Mouse (Mus musculus) liver, adult 2 months (tissue): ENCODE data around the gene Sla2. TPM values are rescaled to one million over a fixed set of nuclear protein-coding genes. Genes with fewer than 3 reads are reported as not detected.

Source experiments
- DNase-seq: peaks from one replicate; pipeline ENCODE4 v3.0.0-alpha.2; 2011; ENCODE audit warnings: low read depth, low spot score; ENCODE audit errors: extremely low read depth
- H3K27ac ChIP-seq: fragments of 200-500 bp; replicated peaks from 2 replicates; pipeline ENCODE4 v1.5.1; 2012; ENCODE audit warnings: low read depth, mild to moderate bottlenecking, control low read depth, inconsistent platforms, low read length; ENCODE audit not compliant: insufficient read depth
- H3K27me3 ChIP-seq: fragments of 200-500 bp; 2 replicates; pipeline ENCODE4 v1.6.1; 2012; ENCODE audit warnings: mild to moderate bottlenecking, moderate library complexity, low read length, inconsistent platforms; ENCODE audit not compliant: control insufficient read depth, insufficient read depth
- H3K36me3 ChIP-seq: fragments of 200-500 bp; 2 replicates; pipeline ENCODE4 v1.6.1; 2012; ENCODE audit warnings: low read length, inconsistent platforms; ENCODE audit not compliant: control insufficient read depth, insufficient read depth
- H3K4me1 ChIP-seq: fragments of 200-500 bp; 2 replicates; pipeline ENCODE4 v1.6.1; 2011; ENCODE audit warnings: low read length; ENCODE audit not compliant: control insufficient read depth, insufficient read depth
- H3K4me3 ChIP-seq: fragments of 200-500 bp; 2 replicates; pipeline ENCODE4 v1.5.1; 2011; ENCODE audit warnings: low read depth, mild to moderate bottlenecking, control low read depth, low read length, moderate library complexity; ENCODE audit not compliant: insufficient read depth
- H3K79me2 ChIP-seq: fragments of 200-500 bp; 2 replicates; pipeline ENCODE4 v1.6.1; 2012; ENCODE audit warnings: inconsistent platforms, mild to moderate bottlenecking, low read length, moderate library complexity; ENCODE audit not compliant: control insufficient read depth, insufficient read depth
- H3K9ac ChIP-seq: fragments of 200-500 bp; 2 replicates; pipeline ENCODE4 v1.6.1; 2012; ENCODE audit warnings: low read depth, mild to moderate bottlenecking, control low read depth, inconsistent platforms, low read length
- CTCF ChIP-seq: fragments of 200-500 bp; IDR thresholded peaks from 2 replicates; pipeline ENCODE4 v1.5.1; 2011; ENCODE audit warnings: low read depth, low read length, control low read depth
- POLR2A ChIP-seq: fragments of 200-500 bp; IDR thresholded peaks from 2 replicates; pipeline ENCODE4 v1.6.1; 2011; ENCODE audit warnings: low read length, control low read depth; ENCODE audit not compliant: insufficient read depth; ENCODE audit errors: extremely low read depth
- WGBS: fragments of 180-500 bp; shearing (Covaris S2); methylation state at CpG from one replicate; pipeline ENCODE4 v1.1.7; 2018; 5-methylcytosine and 5-hydroxymethylcytosine counted together
- polyA plus RNA-seq: library from polyadenylated mRNA; depleted of rRNA; stranded (reverse); fragments of >200 nt; gene quantifications from 2 replicates; pipeline ENCODE4 v1.2.3, GENCODE M21; 2012
- total RNA-seq: library from RNA; depleted of rRNA; stranded (reverse); fragments of >200 nt; gene quantifications from 2 replicates; pipeline ENCODE4 v1.2.3, GENCODE M21; 2014

Gene Sla2
- total and polyA plus RNA-seq, 2 experiments: 0.09 to 0.20 TPM

DNA sequence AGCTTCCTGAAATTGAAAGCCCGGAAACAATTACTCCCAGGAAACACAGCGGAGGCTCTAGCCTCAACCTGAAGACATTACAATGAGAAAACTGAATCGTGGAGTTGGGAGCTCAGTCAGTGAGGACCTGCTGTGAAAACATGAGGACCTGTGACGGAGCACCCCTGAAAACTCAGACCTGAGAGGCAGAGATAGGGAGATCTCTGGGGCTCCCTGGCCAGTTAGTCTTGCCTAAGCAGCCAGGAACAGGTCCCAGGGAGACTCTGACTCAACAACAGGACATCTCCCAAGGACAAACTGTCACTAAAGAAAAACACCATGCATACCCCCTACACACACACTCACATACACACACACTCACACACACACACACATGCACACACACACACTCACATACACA is 11.4 kb upstream of the Sla2 start:
- Histone ChIP-seq H3K27me3 (no peaks in the 10 kb centered on the region), H3K27ac (no peak overlapping the region), H3K4me3 (no peak overlapping the region), H3K36me3 (no peaks in the 10 kb centered on the region), H3K79me2 (no peaks in the 10 kb centered on the region), H3K9ac (no peak overlapping the region), H3K4me1 (no peaks in the 10 kb centered on the region; the same call in 1 of the 2 replicates)
- TF ChIP-seq CTCF (no peak), POLR2A (no peak)
- DNase-seq: no peak
- 57% methylated on average over 4 of the region's 4 CpGs for WGBS

DNA sequence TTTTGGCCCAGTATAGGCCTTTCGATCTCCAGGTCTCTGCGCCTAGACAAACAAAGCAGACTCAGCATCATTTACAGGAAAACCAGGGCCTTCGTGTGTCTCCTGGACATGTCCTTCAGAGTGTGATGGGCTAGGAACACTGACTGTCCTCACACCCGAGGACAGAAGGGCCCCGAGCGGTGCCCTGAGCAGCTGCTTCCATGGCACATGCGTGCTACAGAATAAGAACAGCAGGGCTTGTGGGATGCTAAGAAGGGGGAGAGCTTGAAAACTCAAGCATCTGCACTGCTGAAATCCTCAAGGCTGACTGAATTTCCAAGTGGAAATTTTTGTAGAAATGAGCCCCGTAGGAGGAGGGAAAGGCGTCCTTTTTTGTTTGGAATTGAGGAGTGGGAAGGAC is 10.0 kb upstream of the Sla2 start:
- Histone ChIP-seq H3K27me3 (no peaks in the 10 kb centered on the region), H3K4me1 (no peaks in the 10 kb centered on the region; the same call in 1 of the 2 replicates), H3K27ac (no peak overlapping the region), H3K4me3 (no peak overlapping the region), H3K79me2 (no peaks in the 10 kb centered on the region), H3K36me3 (no peaks in the 10 kb centered on the region), H3K9ac (no peak overlapping the region)
- TF ChIP-seq POLR2A (no peak), CTCF (no peak)
- 82% methylated on average over 9 of the region's 9 CpGs for WGBS
- DNase-seq: no peak

DNA sequence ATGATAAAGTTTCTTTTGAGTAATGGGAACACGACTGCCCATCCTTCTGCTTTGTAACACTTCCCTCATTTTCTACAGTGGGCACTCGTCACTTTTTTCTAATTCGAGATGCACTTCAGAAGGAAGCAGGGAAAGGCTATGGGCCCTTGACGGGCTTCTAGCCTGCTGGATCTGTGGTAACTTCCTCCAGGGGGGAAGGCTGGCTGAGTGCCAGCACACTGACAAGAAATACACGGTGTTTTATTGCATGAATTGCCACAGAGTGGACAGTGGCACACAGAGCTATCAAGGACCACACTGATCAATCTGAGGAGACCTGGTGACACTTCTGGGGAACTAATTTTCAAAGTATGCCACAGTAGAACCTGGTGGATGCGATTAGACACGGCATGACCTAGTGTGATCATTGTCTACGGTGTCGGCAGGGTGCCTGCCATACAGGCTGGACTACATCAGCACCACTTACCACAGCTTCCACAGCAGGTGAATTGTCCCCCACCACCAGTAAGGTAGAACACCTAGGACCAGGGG is 9.5 kb upstream of the Sla2 start:
- Histone ChIP-seq H3K9ac (no peak overlapping the region), H3K27ac (no peak overlapping the region), H3K27me3 (no peaks in the 10 kb centered on the region), H3K4me1 (no peaks in the 10 kb centered on the region; the same call in 1 of the 2 replicates), H3K36me3 (no peaks in the 10 kb centered on the region), H3K79me2 (no peaks in the 10 kb centered on the region), H3K4me3 (no peak overlapping the region)
- no peak for TF ChIP-seq CTCF
- no peak for TF ChIP-seq POLR2A
- no peak for DNase-seq
- 79% methylated on average over 9 of the region's 9 CpGs for WGBS

DNA sequence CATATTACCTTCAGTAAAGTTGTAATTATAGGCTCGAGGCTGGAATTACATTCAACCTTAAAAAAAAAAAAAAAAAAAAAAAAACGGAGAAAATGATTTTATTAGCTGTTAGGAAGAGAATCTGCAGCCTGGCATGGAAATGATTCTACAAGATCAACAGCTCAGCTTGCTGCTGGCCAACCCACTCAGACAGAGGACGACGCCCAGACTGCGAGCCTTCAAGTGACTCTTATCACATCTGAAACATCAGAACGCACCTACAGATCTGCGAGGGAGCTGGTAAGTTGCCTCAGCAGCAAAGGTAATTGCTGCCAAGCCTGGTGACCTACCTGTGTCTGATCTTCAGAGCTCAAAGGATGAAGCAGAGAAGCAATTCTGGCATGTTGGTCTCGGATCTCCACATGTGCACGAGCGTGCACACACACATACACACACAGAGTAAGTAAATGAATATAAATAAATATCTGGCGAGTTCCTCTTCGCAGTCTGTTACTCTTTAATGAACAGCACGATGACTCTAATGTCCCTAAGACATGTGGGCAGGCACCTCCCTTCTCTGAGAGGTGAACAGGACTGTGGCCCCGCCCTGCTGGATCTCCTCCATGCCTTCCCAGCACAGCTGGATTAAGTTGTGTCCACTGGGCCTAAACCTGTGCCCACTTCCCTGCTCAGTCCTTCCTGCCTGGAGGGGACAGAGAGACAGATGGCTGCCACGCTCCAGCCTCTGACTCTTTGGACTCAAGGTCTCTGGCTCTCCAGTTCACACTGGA is 7.7 kb upstream of the Sla2 start:
- no peak for DNase-seq
- WGBS: 74% methylated on average over 15 of the region's 15 CpGs
- TF ChIP-seq CTCF (no peak), POLR2A (no peak)
- Histone ChIP-seq H3K9ac (no peak overlapping the region), H3K4me3 (no peak overlapping the region), H3K4me1 (no peaks in the 10 kb centered on the region; the same call in 1 of the 2 replicates), H3K79me2 (no peaks in the 10 kb centered on the region), H3K27me3 (no peaks in the 10 kb centered on the region), H3K36me3 (no peaks in the 10 kb centered on the region), H3K27ac (no peak overlapping the region)

DNA sequence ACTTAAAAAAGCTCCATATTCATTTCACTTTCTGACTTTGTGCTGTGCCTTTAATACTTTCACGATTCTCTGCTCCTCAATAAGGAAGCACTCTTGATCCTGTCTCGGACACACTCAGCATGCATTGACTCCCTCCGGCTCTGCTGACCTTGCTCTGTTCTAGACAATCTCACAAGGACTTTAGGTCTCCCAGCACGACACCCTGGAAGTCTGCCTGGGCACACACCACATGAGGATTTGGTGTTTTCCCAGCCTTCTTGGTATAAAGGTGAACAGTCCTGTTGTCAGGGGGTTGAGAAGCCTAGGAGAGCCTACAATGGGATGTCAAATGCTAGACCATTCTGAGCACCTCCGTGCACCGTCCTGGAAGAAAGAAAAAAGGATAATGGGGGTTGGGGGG is 5.8 kb upstream of the Sla2 start:
- no peaks in the 10 kb centered on the region for H3K36me3 ChIP-seq
- no peak for DNase-seq
- TF ChIP-seq POLR2A (no peak), CTCF (no peak)
- no peak overlapping the region for H3K9ac ChIP-seq
- H3K79me2 ChIP-seq: no peaks in the 10 kb centered on the region
- no peaks in the 10 kb centered on the region for H3K27me3 ChIP-seq
- no peak overlapping the region for H3K27ac ChIP-seq
- H3K4me1 ChIP-seq: no peaks in the 10 kb centered on the region
- no peak overlapping the region for H3K4me3 ChIP-seq
- 77% methylated on average over 6 of the region's 6 CpGs for WGBS

DNA sequence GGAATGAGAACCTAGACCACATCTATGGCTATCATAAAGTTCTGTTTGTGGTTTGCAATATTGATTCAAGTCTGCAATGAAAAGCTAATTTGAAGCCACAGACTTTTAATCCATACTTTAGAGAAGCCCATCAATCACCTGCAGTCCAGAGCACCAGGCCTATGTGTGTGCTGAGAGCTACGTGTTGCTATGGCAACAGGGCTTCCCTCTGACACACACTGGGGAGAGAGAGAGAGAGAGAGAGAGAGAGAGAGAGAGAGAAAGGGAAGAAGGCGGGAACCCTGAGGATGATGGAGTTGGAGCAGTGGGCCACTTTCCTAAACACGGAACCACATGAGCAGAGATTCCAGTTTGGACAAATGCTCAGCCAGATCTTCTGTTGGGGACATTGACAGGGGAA is 5.2 kb upstream of the Sla2 start:
- Histone ChIP-seq H3K79me2 (no peaks in the 10 kb centered on the region), H3K4me3 (no peak overlapping the region), H3K27me3 (no peaks in the 10 kb centered on the region), H3K36me3 (no peaks in the 10 kb centered on the region), H3K4me1 (no peaks in the 10 kb centered on the region), H3K9ac (no peak overlapping the region), H3K27ac (no peak overlapping the region)
- 68% methylated on average over 3 of the region's 3 CpGs for WGBS
- TF ChIP-seq POLR2A: no peak
- TF ChIP-seq CTCF: no peak
- DNase-seq: no peak
